Mouse (Mus musculus): ENCODE measurements at regions not wholly inside any gene's neighbourhood (a gene's known extent, or its start where the extent isn't known, plus 50 kb on each side); places are given as distances from the start of the nearest gene placed in this dataset.
"Not testable (repeated sequence)": the region's sequence is repeated elsewhere in the genome, so short reads cannot be mapped to it uniquely, and the experiment has no call there.

GRCm38 (mm10) chr12:14250124-14250523 is 98.3 kb upstream of the Fam84a start:
- DNase-seq (ENCODE audit: low spot score in 2 of 2) = no peak

- DNase-seq (ENCODE audit: low spot score in 2 of 2) = not testable (repeated sequence)
These were observed 90.9 kb upstream of the Fam84a start for GRCm38 (mm10) chr12:14242720-14243119.

GRCm38 (mm10) chr12:14237699-14238098 is 85.8 kb upstream of the Fam84a start:
- no peak for DNase-seq (ENCODE audit: low spot score in 2 of 2)

GRCm38 (mm10) chr12:14235351-14235750 is 83.5 kb upstream of the Fam84a start:
- DNase-seq (ENCODE audit: low spot score in 2 of 2) = no peak

- DNase-seq (ENCODE audit: low spot score in 2 of 2) = no peak
These were observed 60.8 kb upstream of the Fam84a start for GRCm38 (mm10) chr12:14212618-14213017.

- no peak for DNase-seq (ENCODE audit: low spot score in 2 of 2)
These were observed 58.0 kb upstream of the Fam84a start for GRCm38 (mm10) chr12:14209881-14210280.

GRCm38 (mm10) chr12:14207288-14207687 is 55.4 kb upstream of the Fam84a start:
- DNase-seq (ENCODE audit: low spot score in 2 of 2) = no peak

- no peak for DNase-seq (ENCODE audit: low spot score in 2 of 2)
These were observed 52.6 kb upstream of the Fam84a start for GRCm38 (mm10) chr12:14204491-14204890.
